Mouse (Mus musculus) gastrocnemius, postnatal 14 days (tissue): ENCODE results near the gene Ndufa8. TPM values are rescaled to one million over a fixed set of nuclear protein-coding genes. Genes with fewer than 3 reads are reported as not detected.
A peak's percentile ranks its signal among the peaks of the same experiment; 100 is the strongest.

Source experiments
- DNase-seq: peaks from one replicate; pipeline ENCODE4 v3.0.0; 2021; ENCODE audit warnings: mixed read lengths
- intact Hi-C: fragments of 180-260 bp; cut with DNase I; formaldehyde crosslinking; loops from one replicate; pipeline ENCODE4 v1.15.1; 2025; ENCODE audit warnings: low total_unique reads
- total RNA-seq, 2 experiments: library from RNA; stranded (reverse); gene quantifications; 2 replicates each; pipeline ENCODE4 v1.2.3; 2021

Ndufa8 gene
- total RNA-seq, 2 experiments from 2014 or later, result 328 to 375 TPM

- peak; percentile 52 for DNase-seq
- intact Hi-C loops, result no loop called here
Measured at GRCm38 (mm10) chr2:36056248-36056647, 7.0 kb upstream of the Ndufa8 start.

- no peak for DNase-seq
- intact Hi-C loops, result no loop called here
Measured at GRCm38 (mm10) chr2:36053249-36053648, 4.0 kb upstream of the Ndufa8 start.

GRCm38 (mm10) chr2:36049567-36049954 lies 355 bp upstream of the Ndufa8 start:
- intact Hi-C loops, result no loop called here
- DNase-seq, result no peak

GRCm38 (mm10) chr2:36048164-36048563 lies 1.0 kb downstream of the Ndufa8 start:
- intact Hi-C loops, result no loop called here

GRCm38 (mm10) chr2:36040872-36041271 lies 8.3 kb downstream of the Ndufa8 start:
- intact Hi-C loops, result no loop called here
- DNase-seq, result no peak

More at GRCm38 (mm10) chr2:36048164-36048563, 1.0 kb downstream of the Ndufa8 start:
- DNase-seq, result no peak

GRCm38 (mm10) chr2:36039297-36039985 lies 9.8 kb downstream of the Ndufa8 start:
- intact Hi-C loops, result no loop called here

GRCm38 (mm10) chr2:36035413-36036081 lies 13.7 kb downstream of the Ndufa8 start:
- intact Hi-C loops, result no loop called here
- no peak for DNase-seq

More at GRCm38 (mm10) chr2:36039297-36039985, 9.8 kb downstream of the Ndufa8 start:
- no peak for DNase-seq

GRCm38 (mm10) chr2:36034898-36035297 lies 14.3 kb downstream of the Ndufa8 start:
- DNase-seq, result no peak
- intact Hi-C loops, result no loop called here

- intact Hi-C loops, result no loop called here
- DNase-seq, result no peak
Measured at GRCm38 (mm10) chr2:36033966-36034365, 15.2 kb downstream of the Ndufa8 start.

- intact Hi-C loops, result no loop called here
- DNase-seq, result no peak
Measured at GRCm38 (mm10) chr2:36032884-36033283, 16.3 kb downstream of the Ndufa8 start.

- intact Hi-C loops, result no loop called here
- DNase-seq, result peak; percentile 33
Measured at GRCm38 (mm10) chr2:36023291-36023690, 25.9 kb downstream of the Ndufa8 start.

- peak; percentile 82 for DNase-seq
- intact Hi-C loops, result no loop called here
Measured at GRCm38 (mm10) chr2:36021385-36022159, 27.6 kb downstream of the Ndufa8 start.

- no peak for DNase-seq
- intact Hi-C loops, result no loop called here
Measured at GRCm38 (mm10) chr2:36013010-36013409, 36.2 kb downstream of the Ndufa8 start.

GRCm38 (mm10) chr2:36011331-36011825 lies 37.8 kb downstream of the Ndufa8 start:
- intact Hi-C loops, result no loop called here
- no peak for DNase-seq

- DNase-seq, result no peak
- intact Hi-C loops, result no loop called here
Measured at GRCm38 (mm10) chr2:36010579-36010978, 38.6 kb downstream of the Ndufa8 start.

- intact Hi-C loops, result loop anchor here (1.0 to 5.0 kb wide), 2 partner anchors 205 to 263 kb away; no protein-coding TSS in a partner anchor
- peak; percentile 70 for DNase-seq
Measured at GRCm38 (mm10) chr2:36009386-36009785, 39.8 kb downstream of the Ndufa8 start.

GRCm38 (mm10) chr2:36008071-36008470 lies 41.1 kb downstream of the Ndufa8 start:
- DNase-seq, result peak; percentile 25
- intact Hi-C loops, result loop anchor here (5.0 kb wide), 1 partner anchor 264 kb away; no protein-coding TSS in a partner anchor

- no peak for DNase-seq
- intact Hi-C loops, result no loop called here
Measured at GRCm38 (mm10) chr2:36002188-36002587, 47.0 kb downstream of the Ndufa8 start.

- intact Hi-C loops, result no loop called here
- no peak for DNase-seq
Measured at GRCm38 (mm10) chr2:36000390-36000789, 48.8 kb downstream of the Ndufa8 start.

GRCm38 (mm10) chr2:35999212-35999611 lies 50.0 kb downstream of the Ndufa8 start:
- intact Hi-C loops, result no loop called here
- no peak for DNase-seq
